Mouse (Mus musculus) heart, postnatal 0 days (tissue): ENCODE measurements at regions not wholly inside any gene's neighbourhood (a gene's known extent, or its start where the extent isn't known, plus 50 kb on each side); places are given as distances from the start of the nearest gene placed in this dataset.

Source experiments
- CTCF ChIP-seq: IDR thresholded peaks from 2 replicates; pipeline ENCODE4 v1.5.1; 2016; ENCODE audit warnings: antibody characterized with exemption, control low read depth, low read depth
- EP300 ChIP-seq: IDR thresholded peaks from 2 replicates; pipeline ENCODE4 v1.6.1; 2016; ENCODE audit warnings: antibody characterized with exemption, low read depth

- TF ChIP-seq EP300, result no peak
- TF ChIP-seq CTCF, result no peak
Measured at GRCm38 (mm10) chr8:49158201-49158600, 314.4 kb upstream of the Tenm3 start.
